Mouse (Mus musculus): ENCODE data around the gene Spry2.

The Spry2 gene

DNA sequence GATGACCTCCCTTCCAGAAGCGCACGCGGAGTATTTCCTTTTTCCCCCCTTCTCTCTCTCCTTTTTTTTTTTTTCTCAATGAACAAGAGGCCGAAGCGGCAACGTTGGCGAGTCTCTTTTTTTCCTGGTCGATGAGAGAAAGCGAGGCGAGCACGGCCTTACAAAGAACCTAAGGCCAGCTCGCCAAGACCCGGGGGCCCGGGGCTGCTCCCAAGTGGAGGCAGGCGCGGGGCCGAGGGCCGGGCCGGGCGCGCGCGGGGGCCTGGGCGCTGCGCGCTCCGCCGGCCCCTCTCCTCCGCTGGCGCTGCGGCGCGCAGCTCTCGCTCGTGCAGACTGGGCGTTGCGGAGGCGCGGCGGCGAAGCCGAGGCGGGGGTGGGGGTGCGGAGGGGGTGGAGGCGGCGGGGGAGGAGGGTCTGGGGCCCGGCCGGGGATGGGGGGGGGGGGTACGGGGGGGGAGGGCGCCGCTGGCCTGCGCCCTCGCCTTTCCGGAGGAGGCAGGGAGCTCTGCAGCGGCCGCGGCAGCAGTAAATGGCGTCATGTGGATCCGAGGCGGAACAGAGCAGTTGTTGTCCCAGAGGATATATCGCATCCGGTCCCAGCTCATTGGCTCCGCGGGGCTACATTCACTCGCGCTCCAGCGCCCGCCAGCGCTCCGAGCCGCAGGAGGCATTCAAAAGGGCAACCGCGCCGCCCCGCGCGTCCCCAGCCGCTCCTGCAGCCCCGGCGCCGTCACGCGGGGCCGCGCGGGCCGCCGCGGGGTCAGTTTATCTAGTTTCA, at the start of gene Spry2:
TSS of gene Spry2 (minus strand) at position 29 of the 778 bp plus-strand sequence.
- DNase-seq (ENCODE audit: extremely low read depth, insufficient read length, low spot score): peak; percentile 86

GRCm38 (mm10) chr14:105941353-105941752, 44.7 kb upstream of the Spry2 start:
- no peak for DNase-seq (ENCODE audit: extremely low read depth, insufficient read length, low spot score)

DNA sequence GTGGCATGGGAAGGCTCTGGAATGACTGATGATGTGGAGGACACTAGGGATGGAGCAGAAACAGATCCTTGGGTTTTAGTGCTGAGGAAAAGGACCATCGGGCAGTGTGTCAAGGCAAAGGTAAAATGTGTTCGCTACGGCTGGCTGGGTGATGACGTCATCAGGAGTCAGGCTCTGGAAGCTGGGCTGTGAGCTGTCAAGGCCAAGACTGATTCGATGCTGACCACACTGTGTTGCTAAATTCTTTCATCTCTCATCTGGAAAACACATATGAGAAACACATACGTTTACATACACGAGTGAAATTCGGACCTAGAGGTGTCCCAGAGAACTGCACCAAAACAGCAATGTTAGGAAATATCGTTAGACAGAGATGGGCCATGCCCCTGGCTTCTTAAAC, 30.1 kb upstream of the Spry2 start:
- DNase-seq (ENCODE audit: extremely low read depth, insufficient read length, low spot score): no peak

- no peak for DNase-seq (ENCODE audit: extremely low read depth, insufficient read length, low spot score)
Measured at GRCm38 (mm10) chr14:105925305-105925704, 28.7 kb upstream of the Spry2 start.

DNA sequence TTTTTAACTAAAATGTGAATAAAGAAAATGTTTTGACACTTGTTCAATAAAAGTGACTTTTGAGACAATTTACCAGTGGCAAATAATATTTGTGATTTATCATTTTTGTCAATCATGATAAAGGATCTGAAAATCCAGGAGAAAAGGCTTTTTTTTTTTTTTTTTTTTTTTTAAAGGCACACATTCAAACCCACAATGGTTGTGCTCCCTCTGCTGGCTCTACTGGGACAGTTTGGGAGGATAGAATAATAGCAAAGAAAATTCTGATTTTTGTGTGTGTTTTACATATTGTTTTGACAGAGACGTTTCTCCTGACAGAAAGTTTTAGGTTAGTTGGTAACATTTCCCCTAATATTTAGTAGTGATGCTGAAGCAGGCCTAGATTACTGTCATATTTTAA, 28.1 kb upstream of the Spry2 start:
- no peak for DNase-seq (ENCODE audit: extremely low read depth, insufficient read length, low spot score)

GRCm38 (mm10) chr14:105922874-105923273, 26.3 kb upstream of the Spry2 start:
- peak; percentile 43 for DNase-seq (ENCODE audit: extremely low read depth, insufficient read length, low spot score)

GRCm38 (mm10) chr14:105922427-105922826, 25.8 kb upstream of the Spry2 start:
- DNase-seq (ENCODE audit: extremely low read depth, insufficient read length, low spot score): no peak

DNA sequence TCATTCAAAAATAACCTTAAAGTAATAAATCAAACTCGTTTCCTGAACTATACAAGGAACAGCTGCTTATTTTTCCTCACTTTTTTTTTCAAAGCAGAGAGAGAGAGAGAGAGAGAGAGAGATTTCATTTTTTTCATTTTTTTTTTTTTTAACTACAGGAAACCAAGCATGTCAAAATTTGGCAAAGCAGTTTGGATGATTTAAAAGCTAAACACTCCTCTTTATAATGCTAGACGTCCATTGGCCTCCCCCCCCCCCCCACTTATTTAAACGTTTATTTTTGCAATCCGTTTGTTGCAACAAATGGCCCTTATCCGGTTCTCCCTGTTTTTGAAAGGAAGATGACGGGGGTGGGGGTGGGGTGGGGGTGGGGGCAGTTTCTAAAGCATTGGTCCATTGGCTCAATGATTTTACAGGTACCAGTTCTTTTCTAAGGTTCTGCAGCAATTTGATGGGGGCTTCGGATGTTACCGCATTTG, 24.6 kb upstream of the Spry2 start:
- DNase-seq (ENCODE audit: extremely low read depth, insufficient read length, low spot score): no peak

DNA sequence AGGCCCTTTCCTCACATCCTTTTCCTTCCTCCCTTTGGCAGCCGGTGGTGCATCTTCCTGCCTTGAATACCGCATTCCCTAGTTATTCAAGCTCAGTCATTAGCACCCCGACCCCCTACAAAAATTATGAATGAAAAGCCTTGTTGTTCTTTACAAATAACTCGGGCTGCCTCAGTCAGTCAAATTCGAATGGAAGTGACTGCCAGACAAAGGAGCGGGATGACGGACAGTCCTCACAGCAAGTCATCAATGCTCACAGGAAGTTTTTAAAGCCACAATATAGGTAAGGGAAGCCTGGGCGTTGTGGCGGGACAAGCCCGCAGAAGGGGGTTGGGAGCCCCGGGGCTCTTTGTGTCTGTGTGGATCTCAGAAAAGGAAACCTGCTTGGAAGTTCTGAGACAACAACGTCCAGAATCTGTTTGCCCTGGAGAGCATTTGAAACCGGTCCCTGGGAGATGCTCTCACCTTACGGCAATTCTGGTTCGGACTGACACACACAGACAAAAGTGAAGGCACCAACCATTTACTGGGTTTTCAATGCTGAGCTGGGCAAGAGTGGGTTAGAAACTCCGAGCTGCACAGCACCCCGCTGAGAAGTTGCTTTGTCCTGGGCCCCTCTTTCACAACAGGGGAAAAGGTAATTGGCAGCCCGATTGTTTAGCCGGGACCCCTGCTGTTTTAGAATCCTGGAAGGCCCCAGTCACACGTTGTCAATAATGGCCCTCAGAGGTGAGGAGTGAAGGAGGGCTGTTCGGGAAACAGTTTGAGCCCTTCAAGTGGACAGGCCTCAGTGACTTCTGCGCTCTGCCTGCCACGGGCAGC, 24.0 kb upstream of the Spry2 start:
- DNase-seq (ENCODE audit: extremely low read depth, insufficient read length, low spot score): no peak

- no peak for DNase-seq (ENCODE audit: extremely low read depth, insufficient read length, low spot score)
Measured at GRCm38 (mm10) chr14:105907216-105907615, 10.6 kb upstream of the Spry2 start.

DNA sequence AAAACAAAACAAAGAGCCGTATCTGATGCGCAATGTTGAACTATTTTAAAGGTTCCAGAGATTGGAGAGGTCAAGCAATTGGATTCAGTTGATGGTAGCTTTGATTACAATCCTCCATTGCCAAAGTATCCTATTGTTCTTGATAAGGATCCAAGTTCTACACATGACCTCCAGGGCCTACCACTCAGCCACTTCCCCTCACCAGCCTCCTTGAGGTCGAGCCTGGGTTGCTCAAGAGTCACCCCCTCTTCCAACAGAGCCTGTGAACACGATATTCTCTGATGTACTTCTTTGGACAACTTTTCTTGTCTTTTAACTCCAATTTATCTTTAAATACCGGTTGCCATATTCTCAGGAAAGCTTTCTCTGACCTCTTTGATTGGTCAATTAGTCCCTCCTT, 9.3 kb upstream of the Spry2 start:
- DNase-seq (ENCODE audit: extremely low read depth, insufficient read length, low spot score): no peak

DNA sequence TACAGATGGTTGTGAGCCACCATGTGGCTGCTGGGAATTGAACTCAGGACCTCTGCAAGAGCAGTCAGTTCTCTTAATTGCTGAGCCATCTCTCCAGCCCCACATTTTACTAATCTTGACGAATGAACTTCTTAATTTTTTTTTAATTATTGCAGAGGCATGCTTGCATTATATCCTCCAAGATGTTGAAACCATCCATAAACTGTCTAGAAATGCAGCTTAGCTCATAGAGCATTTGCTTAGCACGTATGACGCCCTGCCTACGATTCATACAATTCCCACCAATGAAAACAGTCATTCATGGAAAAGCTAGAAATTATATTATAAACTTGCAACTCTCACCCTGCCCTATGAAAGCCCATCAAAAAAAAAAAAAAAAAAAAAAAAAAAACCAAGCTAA, 8.9 kb upstream of the Spry2 start:
- DNase-seq (ENCODE audit: extremely low read depth, insufficient read length, low spot score): no peak

DNA sequence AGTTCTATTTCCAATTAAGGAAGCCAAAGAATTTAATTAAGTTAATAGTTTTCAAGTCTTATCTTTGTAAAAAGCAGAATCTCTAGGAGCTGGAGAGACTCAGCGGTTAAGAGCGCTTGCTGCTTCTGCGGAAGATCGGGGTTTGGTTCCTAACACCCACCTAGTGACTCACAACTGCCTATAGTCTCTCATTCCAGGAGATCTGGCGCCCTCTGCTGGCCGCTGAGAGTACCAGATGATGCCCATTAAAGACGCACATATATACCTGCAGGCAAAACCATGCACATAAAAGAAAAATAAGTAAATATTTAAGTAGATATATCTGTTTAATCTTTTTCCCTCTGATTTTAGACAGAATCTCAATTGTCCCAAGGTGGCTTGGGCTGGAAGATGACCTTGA, 6.2 kb upstream of the Spry2 start:
- no peak for DNase-seq (ENCODE audit: extremely low read depth, insufficient read length, low spot score)

DNA sequence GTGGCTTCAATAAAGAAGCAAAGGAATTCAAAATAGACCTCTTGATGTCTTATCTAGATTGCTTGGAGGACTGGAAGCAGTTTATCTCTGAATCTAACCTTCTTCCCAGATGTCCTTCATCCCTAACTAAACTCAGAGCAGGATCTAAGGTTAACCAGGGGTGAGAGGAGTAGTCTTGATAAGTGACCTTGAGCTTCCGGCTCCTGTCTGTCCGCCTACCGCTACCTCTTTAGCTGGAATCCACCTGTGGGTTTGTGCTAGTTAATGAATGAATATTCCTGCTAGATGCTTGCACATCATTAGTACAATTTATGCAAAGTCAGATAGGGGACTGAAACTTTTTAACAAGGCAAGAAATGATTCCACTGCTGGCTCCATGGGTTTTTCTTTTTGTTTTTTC, 4.2 kb upstream of the Spry2 start:
- DNase-seq (ENCODE audit: extremely low read depth, insufficient read length, low spot score): no peak

DNA sequence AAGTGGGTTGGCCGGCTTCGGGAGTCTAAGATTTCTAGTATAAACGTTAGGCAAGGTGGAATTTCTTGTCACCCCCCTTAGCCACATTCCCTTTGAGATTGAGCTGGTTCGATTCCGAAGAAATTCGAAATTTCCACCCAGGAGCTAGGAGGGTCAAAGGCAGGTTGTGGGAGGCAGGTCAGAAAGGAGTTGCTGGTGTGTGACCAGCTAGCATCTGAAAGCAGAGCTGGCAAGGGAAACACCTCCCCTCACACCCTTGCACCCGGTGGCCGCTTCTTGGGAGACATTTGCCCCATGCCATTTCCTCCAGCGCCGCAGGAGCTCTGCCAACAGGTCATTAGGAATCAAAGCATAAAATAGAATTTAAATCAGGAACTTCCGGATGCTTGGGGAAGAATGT, 2.5 kb upstream of the Spry2 start:
- DNase-seq (ENCODE audit: extremely low read depth, insufficient read length, low spot score): no peak

GRCm38 (mm10) chr14:105898266-105899111, 1.9 kb upstream of the Spry2 start:
- DNase-seq (ENCODE audit: extremely low read depth, insufficient read length, low spot score): peak; percentile 86

DNA sequence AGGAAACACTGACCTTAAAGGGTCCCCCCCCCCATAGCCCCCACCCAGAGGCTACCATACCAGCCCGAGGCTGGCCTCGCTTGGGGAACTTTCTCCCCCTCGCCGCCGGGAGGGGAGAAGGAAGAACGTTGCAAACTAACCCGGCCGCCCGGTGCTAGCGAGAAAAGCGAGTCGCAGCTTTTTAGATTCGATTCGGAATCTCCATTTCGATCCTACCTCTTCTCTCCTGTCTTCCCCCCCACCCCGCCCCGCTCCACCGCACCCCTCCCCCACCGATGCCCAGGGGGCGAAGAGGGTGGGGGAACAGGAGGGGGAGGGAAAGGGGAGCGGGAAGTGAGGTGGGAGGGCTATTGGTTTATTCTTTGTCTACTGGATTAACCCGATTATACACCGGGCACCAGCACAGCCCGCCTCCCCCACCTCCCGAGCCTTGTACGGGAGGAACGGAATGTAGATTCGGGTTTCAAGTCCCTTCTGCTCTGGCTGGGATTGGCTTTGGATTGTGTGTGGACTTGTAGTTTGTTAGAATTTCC, 1.0 kb upstream of the Spry2 start:
- DNase-seq (ENCODE audit: extremely low read depth, insufficient read length, low spot score): peak; percentile 61

DNA sequence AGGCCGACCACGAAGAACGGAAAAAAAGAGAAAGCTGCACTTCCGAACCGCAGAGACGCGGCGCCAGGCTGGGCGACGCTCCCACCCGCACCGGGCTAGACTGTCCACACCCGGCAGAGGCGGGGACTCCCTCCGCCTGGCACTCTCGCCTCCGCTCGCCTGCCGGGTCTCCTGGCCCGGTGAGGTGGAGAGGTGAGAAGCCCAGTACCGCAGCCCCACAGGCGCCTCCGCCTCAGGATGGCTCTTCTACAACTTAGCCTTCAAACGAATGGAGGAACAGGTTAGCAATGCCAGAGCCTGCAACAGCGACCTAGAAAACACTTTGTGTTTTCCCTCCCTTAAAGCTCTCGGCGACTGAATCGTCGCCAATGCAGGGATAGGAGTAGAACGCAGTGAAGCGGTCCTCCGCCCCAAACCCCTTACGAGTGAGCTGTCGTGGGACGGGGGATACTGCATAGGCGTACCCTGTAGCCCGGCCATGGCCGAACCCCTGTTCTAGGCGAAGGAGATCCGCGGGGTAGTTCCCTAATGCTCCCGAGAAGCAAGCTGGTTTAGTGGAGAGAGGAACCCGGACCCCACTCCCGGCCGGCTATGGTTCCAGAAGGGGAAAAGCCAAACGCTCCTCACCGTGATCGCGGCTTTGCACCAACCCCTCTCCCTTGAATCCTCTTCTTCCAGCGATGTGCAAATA, 513 bp downstream of the Spry2 start:
- peak; percentile 62 for DNase-seq (ENCODE audit: extremely low read depth, insufficient read length, low spot score)

DNA sequence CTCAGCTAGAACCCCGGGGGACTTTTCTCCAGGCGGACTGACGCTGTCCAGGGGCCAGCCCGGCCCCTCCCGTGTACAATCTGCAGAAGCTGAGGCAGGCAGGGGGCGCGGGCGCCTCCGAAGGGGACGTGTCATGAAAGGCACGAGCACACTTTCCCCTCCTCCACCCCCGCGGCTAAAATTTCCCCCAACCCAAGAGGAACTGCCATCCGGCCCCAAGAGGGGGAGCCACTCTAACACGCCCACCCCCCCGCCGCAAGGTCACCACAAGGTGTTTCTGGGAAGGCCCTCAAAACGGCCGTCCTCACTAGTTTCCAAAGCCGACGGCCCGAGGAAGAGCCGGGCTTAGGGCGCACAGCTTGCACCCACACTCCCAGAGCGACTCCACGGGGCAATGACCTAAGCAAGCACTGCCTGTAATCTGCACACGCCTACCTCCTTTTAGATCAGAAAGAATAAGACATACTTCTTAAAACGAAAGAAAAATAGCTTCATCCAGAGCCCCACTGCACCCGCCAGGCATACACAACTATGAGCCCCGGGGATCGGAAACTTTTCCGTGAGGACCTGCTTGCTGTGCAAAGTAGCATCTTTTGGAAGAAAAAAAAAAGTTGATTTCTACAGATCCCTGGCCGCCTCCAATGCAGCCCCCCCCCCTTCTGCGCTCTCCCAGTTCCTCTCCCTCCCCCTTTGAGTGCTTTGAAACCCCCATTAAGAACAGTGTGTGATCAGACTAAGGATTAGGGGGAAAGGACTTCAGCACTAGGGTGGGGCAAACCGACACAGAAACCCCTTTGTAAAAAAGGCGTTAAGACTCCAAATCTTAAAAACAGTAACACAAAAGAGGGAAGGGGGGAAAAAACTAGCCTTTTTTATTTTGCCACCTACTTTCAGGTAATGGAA, 1.4 kb downstream of the Spry2 start:
- DNase-seq (ENCODE audit: extremely low read depth, insufficient read length, low spot score): peak; percentile 68

Measured in 3134 (cell line).